Mouse (Mus musculus): ENCODE measurements around the gene Haus5.

Gene Haus5

GRCm38 (mm10) chr7:30664529-30665200, at the start of gene Haus5:
Haus5 (minus strand) TSS chr7:30664994.
- in situ Hi-C loops (cut with MboI, MseI) = loop anchor here (5.0 kb wide), 1 partner anchor 53 kb away; no protein-coding TSS in a partner anchor

GRCm38 (mm10) chr7:30711942-30712341, 47.1 kb upstream of the Haus5 start, which contains the start of gene Atp4a:
Atp4a (plus strand) TSS chr7:30712209.
- in situ Hi-C loops (cut with MboI, MseI) = no loop called here

GRCm38 (mm10) chr7:30707441-30707840, 42.6 kb upstream of the Haus5 start:
- in situ Hi-C loops (cut with MboI, MseI) = no loop called here

- in situ Hi-C loops (cut with MboI, MseI) = no loop called here
These were observed 41.6 kb upstream of the Haus5 start for GRCm38 (mm10) chr7:30706214-30706882.

- in situ Hi-C loops (cut with MboI, MseI) = loop anchor here (25.0 kb wide), 1 partner anchor 1086 kb away; no protein-coding TSS in a partner anchor
These were observed 33.8 kb upstream of the Haus5 start, which contains the start of gene 2200002J24Rik for GRCm38 (mm10) chr7:30698589-30698988. 2200002J24Rik (plus strand) TSS chr7:30698926.

- in situ Hi-C loops (cut with MboI, MseI) = loop anchor here (25.0 kb wide), 1 partner anchor 1086 kb away; no protein-coding TSS in a partner anchor
These were observed 33.3 kb upstream of the Haus5 start for GRCm38 (mm10) chr7:30698101-30698500.

- in situ Hi-C loops (cut with MboI, MseI) = loop anchor here (25.0 kb wide), 1 partner anchor 1076 kb away; no protein-coding TSS in a partner anchor
These were observed 23.5 kb upstream of the Haus5 start for GRCm38 (mm10) chr7:30688325-30688724.

- in situ Hi-C loops (cut with MboI, MseI) = loop anchor here (25.0 kb wide), 1 partner anchor 1071 kb away; no protein-coding TSS in a partner anchor
These were observed 18.6 kb upstream of the Haus5 start for GRCm38 (mm10) chr7:30683425-30683824.

- in situ Hi-C loops (cut with MboI, MseI) = loop anchor here (25.0 kb wide), 1 partner anchor 1070 kb away; no protein-coding TSS in a partner anchor
These were observed 17.1 kb upstream of the Haus5 start for GRCm38 (mm10) chr7:30681897-30682296.

- in situ Hi-C loops (cut with MboI, MseI) = loop anchor here (25.0 kb wide), 1 partner anchor 1066 kb away; no protein-coding TSS in a partner anchor
These were observed 13.6 kb upstream of the Haus5 start for GRCm38 (mm10) chr7:30678263-30678975.

GRCm38 (mm10) chr7:30671480-30671879, 6.7 kb upstream of the Haus5 start, which contains the start of gene Pmis2:
Pmis2 (minus strand) TSS chr7:30671605.
- in situ Hi-C loops (cut with MboI, MseI) = no loop called here

GRCm38 (mm10) chr7:30669229-30669628, 4.4 kb upstream of the Haus5 start:
- in situ Hi-C loops (cut with MboI, MseI) = loop anchor here (5.0 kb wide), 1 partner anchor 48 kb away; no protein-coding TSS in a partner anchor

GRCm38 (mm10) chr7:30665321-30665720, 527 bp upstream of the Haus5 start:
- in situ Hi-C loops (cut with MboI, MseI) = loop anchor here (5.0 kb wide), 1 partner anchor 52 kb away; no protein-coding TSS in a partner anchor

GRCm38 (mm10) chr7:30649591-30650540, 14.9 kb downstream of the Haus5 start, which contains the start of gene Rbm42:
Rbm42 (minus strand) TSS chr7:30650317.
- in situ Hi-C loops (cut with MboI, MseI) = loop anchor here (10.0 kb wide), 1 partner anchor 305 kb away; the partner anchor contains the start of gene Usf2

- in situ Hi-C loops (cut with MboI, MseI) = no loop called here
These were observed 25.7 kb downstream of the Haus5 start for GRCm38 (mm10) chr7:30639083-30639482.

GRCm38 (mm10) chr7:30636395-30636794, 28.4 kb downstream of the Haus5 start:
- in situ Hi-C loops (cut with MboI, MseI) = no loop called here

GRCm38 (mm10) chr7:30635752-30636151, 29.0 kb downstream of the Haus5 start, which contains the start of gene Etv2:
Etv2 (minus strand) TSS chr7:30635852.
- in situ Hi-C loops (cut with MboI, MseI) = no loop called here

- in situ Hi-C loops (cut with MboI, MseI) = no loop called here
These were observed 30.2 kb downstream of the Haus5 start for GRCm38 (mm10) chr7:30634621-30635020.

GRCm38 (mm10) chr7:30633762-30634412, 30.9 kb downstream of the Haus5 start:
- in situ Hi-C loops (cut with MboI, MseI) = no loop called here

GRCm38 (mm10) chr7:30629013-30629412, 35.8 kb downstream of the Haus5 start:
- in situ Hi-C loops (cut with MboI, MseI) = no loop called here
